10 mouse cellular contexts compared by ENCODE assay signal in the genomic region with DNA sequence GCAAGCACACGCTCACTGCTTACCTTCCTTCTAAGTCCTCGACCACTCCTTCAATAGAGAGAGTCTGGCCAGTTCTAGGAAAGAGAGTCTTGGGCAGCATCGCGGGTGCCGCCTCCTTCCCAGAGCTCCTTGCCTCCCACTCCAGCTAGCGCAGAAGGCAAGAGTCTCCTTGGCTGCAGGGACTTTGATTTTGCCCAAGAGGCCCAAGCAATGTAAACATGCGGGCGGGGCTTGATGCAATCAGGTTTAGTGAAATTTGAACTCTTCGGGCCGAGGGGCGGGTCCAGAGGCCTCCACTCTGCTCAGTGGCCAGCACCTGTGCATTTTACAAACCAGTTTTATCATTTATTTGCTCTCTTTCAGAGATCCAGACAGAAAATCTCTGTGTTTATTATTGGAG.
A peak's percentile ranks its signal among the peaks of the same experiment; 100 is the strongest.
DNase-seq lines count a peak whose midpoint lies in the region; ATAC-seq lines count a peak whose summit lies in the region.
"Had no signal": no experiment of that assay in that cellular context is flagged by ENCODE, and none has a peak within 500 bp of the region (broad histone marks: within the 10 kb centered on the region; RNA-seq: fewer than 3 reads in every experiment).

No protein-coding gene starts in this region.

- H3K27ac ChIP-seq in lung, embryonic 15.5 days: peak overlapping the region; percentile 80
- H3K27ac ChIP-seq in midbrain, embryonic 10.5 days (replicated peaks): no peak overlapping the region
- H3K27ac ChIP-seq: macrophage had no signal

- H3K4me1 ChIP-seq in lung, embryonic 15.5 days: peaks cover 58% of the 10 kb centered on the region
- peaks cover 10% of the 10 kb centered on the region for H3K4me1 ChIP-seq in midbrain, embryonic 10.5 days

- 30% methylated on average over 11 of the region's 11 CpGs for WGBS in lung, embryonic 15.5 days
- 26% methylated on average over 11 of the region's 11 CpGs for WGBS in midbrain, embryonic 10.5 days

- 0 out of 2 replicates have a peak overlapping the region, but pooled peaks have one; percentile 18 for H3K9ac ChIP-seq in lung, embryonic 15.5 days

- H3K9me3 ChIP-seq in lung, embryonic 15.5 days: no peaks in the 10 kb centered on the region
- no peaks in the 10 kb centered on the region for H3K9me3 ChIP-seq in midbrain, embryonic 10.5 days (replicated peaks)

- peaks cover 28% of the 10 kb centered on the region; the same call in 1 of the 2 replicates for H3K36me3 ChIP-seq in lung, embryonic 15.5 days
- H3K36me3 ChIP-seq in midbrain, embryonic 10.5 days: no peaks in the 10 kb centered on the region

- ATAC-seq in lung, embryonic 15.5 days (ENCODE audit: borderline replicate concordance, extremely low read depth, low FRiP score, low TSS enrichment): peak; percentile 86

- peak overlapping the region; percentile 42 for H3K4me2 ChIP-seq in lung, embryonic 15.5 days

- H3K27me3 ChIP-seq in lung, embryonic 15.5 days: no peaks in the 10 kb centered on the region
- no peaks in the 10 kb centered on the region for H3K27me3 ChIP-seq in midbrain, embryonic 10.5 days (ENCODE audit: low read depth, poor library complexity, severe bottlenecking)

- peak overlapping the region; percentile 30 for H3K4me3 ChIP-seq in lung, embryonic 15.5 days
- no peak overlapping the region for H3K4me3 ChIP-seq in midbrain, embryonic 10.5 days

- peak; percentile 35 for DNase-seq in kidney, adult 18-20 months
- DNase-seq in kidney, adult 9 months: no peak
- DNase-seq in kidney, postnatal 36 days: peak; percentile 31 to 33
- peak; percentile 86 for DNase-seq in yolk sac, embryonic 10.5 days (ENCODE audit: low spot score)
- DNase-seq in midbrain, embryonic 10.5 days (ENCODE audit: low spot score): no peak
- no peak for DNase-seq in frontal cortex, postnatal 36 days (ENCODE audit: low spot score in 2 of 2)
- no peak for DNase-seq in retina, postnatal 1 day
- DNase-seq: heart, postnatal 36 days had no signal

Comparison
In these comparisons a context has a peak if more than half of its experiments do, and no peak if none do; other contexts are left out.
1. DNase-seq: peak in kidney, adult 18-20 months (single experiment), kidney, postnatal 36 days (2 of 2) and yolk sac, embryonic 10.5 days (single experiment); none in kidney, adult 9 months (single experiment), midbrain, embryonic 10.5 days (single experiment), frontal cortex, postnatal 36 days (0 of 2) and retina, postnatal 1 day (single experiment).